15 mouse cellular contexts compared by ENCODE assay signal in genomic region chr19:53427817-53428216, GRCm38 (mm10). TPM values are rescaled to one million over a fixed set of nuclear protein-coding genes. Genes with fewer than 3 reads are reported as not detected.
DNase-seq lines count a peak whose midpoint lies in the region; ATAC-seq lines count a peak whose summit lies in the region.
"Had no signal": no experiment of that assay in that cellular context is flagged by ENCODE, and none has a peak within 500 bp of the region (broad histone marks: within the 10 kb centered on the region; RNA-seq: fewer than 3 reads in every experiment).

No protein-coding gene starts in this region.

- H3K9ac ChIP-seq in lung, embryonic 15.5 days = no peak overlapping the region
- H3K9ac ChIP-seq in stomach, embryonic 16.5 days (ENCODE audit: low read length) = 0 out of 2 replicates have a peak overlapping the region, but pooled peaks have one; percentile 8

- DNase-seq in frontal cortex, adult 2 months (ENCODE audit: extremely low spot score in 1 of 2, low spot score in 1 of 2) = peak; percentile 35 to 69
- no peak for DNase-seq in frontal cortex, postnatal 10 days (ENCODE audit: low spot score in 2 of 2)
- DNase-seq in lung, postnatal 10 days = no peak
- peak; percentile 42 to 44 for DNase-seq in layer of hippocampus, postnatal 36 days
- no peak for DNase-seq in adrenal gland, adult (ENCODE audit: inconsistent age in 2 of 2, low spot score in 1 of 2)
- DNase-seq in B cell, adult 2 months = no peak
- DNase-seq: cerebellum, adult 9-11 months had no signal

- H3K4me2 ChIP-seq in lung, embryonic 15.5 days = peak overlapping the region; percentile 26
- H3K4me2 ChIP-seq in stomach, embryonic 16.5 days (ENCODE audit: low read depth, low read length) = peak overlapping the region; percentile 14; the same call in 1 of the 2 replicates

- 32% methylated on average over 8 of the region's 8 CpGs for WGBS in lung, embryonic 15.5 days
- WGBS in stomach, embryonic 16.5 days = 22% methylated on average over 8 of the region's 8 CpGs

- H3K27me3 ChIP-seq in lung, embryonic 15.5 days = no peaks in the 10 kb centered on the region
- H3K27me3 ChIP-seq in stomach, embryonic 16.5 days (ENCODE audit: control insufficient read depth, insufficient read depth, low read length) = no peaks in the 10 kb centered on the region

- H3K9me3 ChIP-seq in lung, embryonic 15.5 days = no peaks in the 10 kb centered on the region
- H3K9me3 ChIP-seq in stomach, embryonic 16.5 days (replicated peaks; ENCODE audit: control insufficient read depth, low read length) = no peaks in the 10 kb centered on the region

- peak overlapping the region; percentile 59 for H3K27ac ChIP-seq in lung, embryonic 15.5 days
- peak overlapping the region; percentile 1; the same call in 1 of the 2 replicates for H3K27ac ChIP-seq in stomach, embryonic 16.5 days (ENCODE audit: low read length)

- H3K4me1 ChIP-seq in lung, embryonic 15.5 days = peaks cover 24% of the 10 kb centered on the region
- H3K4me1 ChIP-seq in stomach, embryonic 16.5 days (ENCODE audit: control insufficient read depth, insufficient read depth, low read length) = peaks cover 8% of the 10 kb centered on the region; the same call in 1 of the 2 replicates

- ATAC-seq in lung, embryonic 15.5 days (ENCODE audit: borderline replicate concordance, extremely low read depth, low FRiP score, low TSS enrichment) = peak; percentile 21; the same call in 1 of the 2 replicates
- peak; percentile 67; the same call in 1 of the 2 replicates for ATAC-seq in stomach, embryonic 16.5 days (ENCODE audit: insufficient read depth, low FRiP score)

- no peaks in the 10 kb centered on the region for H3K36me3 ChIP-seq in lung, embryonic 15.5 days
- no peaks in the 10 kb centered on the region for H3K36me3 ChIP-seq in stomach, embryonic 16.5 days (ENCODE audit: control insufficient read depth, insufficient read depth, low read length)

- no peak overlapping the region for H3K4me3 ChIP-seq in lung, embryonic 15.5 days
- no peak overlapping the region for H3K4me3 ChIP-seq in stomach, embryonic 16.5 days (replicated peaks; ENCODE audit: low read length)

RNA-seq across cellular contexts. Expression of gene Smndc1, which starts 37.4 kb away (rescaled TPM):
- 26.3 and 29.4 TPM in 2 replicates for polyA plus RNA-seq in frontal cortex, adult 2 months (2012; rRNA removed)
- polyA plus RNA-seq in lung, embryonic 15.5 days (2015; fragmentation: Nextera tagmentation; extraction: Ambion mirVana) = 38.5 and 41.8 TPM in 2 replicates
- total RNA-seq in layer of hippocampus, postnatal 36 days (2021) = 10 to 100 TPM; 39.6 to 40.2 TPM
- polyA plus RNA-seq in stomach, embryonic 16.5 days (2015; fragmentation: Nextera tagmentation; extraction: Ambion mirVana) = 33.0 and 35.9 TPM in 2 replicates

RNA-seq across cellular contexts. Expression of gene Gm10197, which starts 56.3 kb away (rescaled TPM):
- polyA plus RNA-seq in frontal cortex, adult 2 months (2012; rRNA removed) = not detected in 2 replicates
- polyA plus RNA-seq in lung, embryonic 15.5 days (2015; fragmentation: Nextera tagmentation; extraction: Ambion mirVana) = 4.1 TPM in 1 of 2 replicates, not detected in the other
- total RNA-seq in layer of hippocampus, postnatal 36 days (2021) = not detected
- not detected in 2 replicates for polyA plus RNA-seq in stomach, embryonic 16.5 days (2015; fragmentation: Nextera tagmentation; extraction: Ambion mirVana)
- total RNA-seq: adrenal gland, postnatal 36 days; granulocyte monocyte progenitor cell, adult 5-6 weeks; megakaryocyte, adult 5-6 weeks had no signal
- polyA plus RNA-seq: C2C12; kidney, adult 2 months; limb, embryonic 14.5 days had no signal

Comparison
In these comparisons a context has a peak if more than half of its experiments do, and no peak if none do; other contexts are left out.
1. DNase-seq: peak in frontal cortex, adult 2 months (2 of 2) and layer of hippocampus, postnatal 36 days (2 of 2); none in frontal cortex, postnatal 10 days (0 of 2), lung, postnatal 10 days (single experiment), adrenal gland, adult (0 of 2) and B cell, adult 2 months (0 of 2).